Mouse (Mus musculus): ENCODE measurements around the gene Fbxo40. TPM values are rescaled to one million over a fixed set of nuclear protein-coding genes. Genes with fewer than 3 reads are reported as not detected.

Gene Fbxo40
- polyA plus RNA-seq, 1 experiment, result 0.09 TPM

- TF ChIP-seq FLI1 (IDR thresholded peaks at IDR 0.05; ENCODE audit: low read length), result no peak
- no peak for TF ChIP-seq GATA1 (IDR thresholded peaks at IDR 0.05; ENCODE audit: borderline replicate concordance, low read length)
- Histone ChIP-seq H3K9me3 (no peaks in the 10 kb centered on the region), H3K36me3 (replicated peaks; ENCODE audit: low read length) (no peaks in the 10 kb centered on the region), H3K4me1 (peaks cover 27% of the 10 kb centered on the region), H3K4me3 (replicated peaks) (peak overlapping the region; percentile 74), H3K27me3 (replicated peaks) (no peaks in the 10 kb centered on the region)
These were observed 9.2 kb upstream of the Fbxo40 start for GRCm38 (mm10) chr16:36999366-36999972.

- TF ChIP-seq GATA1 (IDR thresholded peaks at IDR 0.05; ENCODE audit: borderline replicate concordance, low read length), result no peak
- TF ChIP-seq FLI1 (IDR thresholded peaks at IDR 0.05; ENCODE audit: low read length), result no peak
- H3K9me3 ChIP-seq, result peaks cover 6% of the 10 kb centered on the region
- peak overlapping the region; percentile 64 for H3K4me3 ChIP-seq (replicated peaks)
- peaks cover under 1% of the 10 kb centered on the region for H3K36me3 ChIP-seq (replicated peaks; ENCODE audit: low read length)
- no peaks in the 10 kb centered on the region for H3K27me3 ChIP-seq (replicated peaks)
- H3K4me1 ChIP-seq, result peaks cover 27% of the 10 kb centered on the region
These were observed 7.4 kb upstream of the Fbxo40 start for GRCm38 (mm10) chr16:36997650-36998049.

- Histone ChIP-seq H3K36me3 (replicated peaks; ENCODE audit: low read length) (peaks cover 2% of the 10 kb centered on the region), H3K27me3 (replicated peaks) (no peaks in the 10 kb centered on the region), H3K9me3 (peaks cover 9% of the 10 kb centered on the region), H3K4me3 (replicated peaks) (peak overlapping the region; percentile 40), H3K4me1 (peaks cover 42% of the 10 kb centered on the region)
- TF ChIP-seq FLI1 (IDR thresholded peaks at IDR 0.05; ENCODE audit: low read length) (no peak), GATA1 (IDR thresholded peaks at IDR 0.05; ENCODE audit: borderline replicate concordance, low read length) (no peak)
These were observed 774 bp downstream of the Fbxo40 start for GRCm38 (mm10) chr16:36989493-36989892.

- H3K4me1 ChIP-seq, result peaks cover 46% of the 10 kb centered on the region
These were observed 2.2 kb downstream of the Fbxo40 start for GRCm38 (mm10) chr16:36988066-36988465.

GRCm38 (mm10) chr16:36987399-36987798 lies 2.9 kb downstream of the Fbxo40 start:
- Histone ChIP-seq H3K4me1 (peaks cover 46% of the 10 kb centered on the region), H3K36me3 (replicated peaks; ENCODE audit: low read length) (no peaks in the 10 kb centered on the region), H3K9me3 (peaks cover under 1% of the 10 kb centered on the region), H3K27me3 (replicated peaks) (no peaks in the 10 kb centered on the region), H3K4me3 (replicated peaks) (no peak overlapping the region)
- TF ChIP-seq FLI1 (IDR thresholded peaks at IDR 0.05; ENCODE audit: low read length) (no peak), GATA1 (IDR thresholded peaks at IDR 0.05; ENCODE audit: borderline replicate concordance, low read length) (no peak)

More at GRCm38 (mm10) chr16:36988066-36988465, 2.2 kb downstream of the Fbxo40 start:
- Histone ChIP-seq H3K4me3 (replicated peaks) (no peak overlapping the region), H3K9me3 (peaks cover 7% of the 10 kb centered on the region), H3K27me3 (replicated peaks) (no peaks in the 10 kb centered on the region), H3K36me3 (replicated peaks; ENCODE audit: low read length) (peaks cover 2% of the 10 kb centered on the region)
- TF ChIP-seq FLI1 (IDR thresholded peaks at IDR 0.05; ENCODE audit: low read length) (no peak), GATA1 (IDR thresholded peaks at IDR 0.05; ENCODE audit: borderline replicate concordance, low read length) (no peak)

GRCm38 (mm10) chr16:36985636-36986042 lies 4.6 kb downstream of the Fbxo40 start:
- peaks cover 2% of the 10 kb centered on the region for H3K36me3 ChIP-seq (replicated peaks; ENCODE audit: low read length)
- H3K27me3 ChIP-seq (replicated peaks), result no peaks in the 10 kb centered on the region
- H3K4me3 ChIP-seq (replicated peaks), result peak overlapping the region; percentile 87
- H3K4me1 ChIP-seq, result peaks cover 41% of the 10 kb centered on the region
- TF ChIP-seq GATA1 (IDR thresholded peaks at IDR 0.05; ENCODE audit: borderline replicate concordance, low read length), result no peak
- no peak for TF ChIP-seq FLI1 (IDR thresholded peaks at IDR 0.05; ENCODE audit: low read length)
- H3K9me3 ChIP-seq, result peaks cover 10% of the 10 kb centered on the region

- no peak for TF ChIP-seq GATA1 (IDR thresholded peaks at IDR 0.05; ENCODE audit: borderline replicate concordance, low read length)
- TF ChIP-seq FLI1 (IDR thresholded peaks at IDR 0.05; ENCODE audit: low read length), result no peak
- Histone ChIP-seq H3K4me1 (peaks cover 23% of the 10 kb centered on the region), H3K27me3 (replicated peaks) (peaks cover 2% of the 10 kb centered on the region), H3K4me3 (replicated peaks) (no peak overlapping the region), H3K36me3 (replicated peaks; ENCODE audit: low read length) (peaks cover 2% of the 10 kb centered on the region), H3K9me3 (peaks cover 12% of the 10 kb centered on the region)
These were observed 6.5 kb downstream of the Fbxo40 start for GRCm38 (mm10) chr16:36983796-36984195.

- H3K4me1 ChIP-seq, result 0 out of 2 replicates have a peak, but pooled peaks cover 4% of the 10 kb centered on the region
- peaks cover 12% of the 10 kb centered on the region for H3K9me3 ChIP-seq
- peaks cover 2% of the 10 kb centered on the region for H3K27me3 ChIP-seq (replicated peaks)
- no peak for TF ChIP-seq GATA1 (IDR thresholded peaks at IDR 0.05; ENCODE audit: borderline replicate concordance, low read length)
- no peak for TF ChIP-seq FLI1 (IDR thresholded peaks at IDR 0.05; ENCODE audit: low read length)
- H3K4me3 ChIP-seq (replicated peaks), result no peak overlapping the region
- H3K36me3 ChIP-seq (replicated peaks; ENCODE audit: low read length), result peaks cover 2% of the 10 kb centered on the region
These were observed 11.1 kb downstream of the Fbxo40 start for GRCm38 (mm10) chr16:36979127-36979526.

- Histone ChIP-seq H3K36me3 (replicated peaks; ENCODE audit: low read length) (peaks cover 71% of the 10 kb centered on the region), H3K9me3 (no peaks in the 10 kb centered on the region), H3K4me3 (replicated peaks) (no peak overlapping the region), H3K4me1 (no peaks in the 10 kb centered on the region), H3K27me3 (replicated peaks) (no peaks in the 10 kb centered on the region)
- TF ChIP-seq FLI1 (IDR thresholded peaks at IDR 0.05; ENCODE audit: low read length) (no peak), GATA1 (IDR thresholded peaks at IDR 0.05; ENCODE audit: borderline replicate concordance, low read length) (no peak)
These were observed 26.9 kb downstream of the Fbxo40 start for GRCm38 (mm10) chr16:36963415-36963814.

- no peaks in the 10 kb centered on the region for H3K27me3 ChIP-seq (replicated peaks)
- peaks cover 2% of the 10 kb centered on the region; the same call in 1 of the 2 replicates for H3K4me1 ChIP-seq
- peaks cover 66% of the 10 kb centered on the region for H3K36me3 ChIP-seq (replicated peaks; ENCODE audit: low read length)
- no peak for TF ChIP-seq FLI1 (IDR thresholded peaks at IDR 0.05; ENCODE audit: low read length)
- no peak for TF ChIP-seq GATA1 (IDR thresholded peaks at IDR 0.05; ENCODE audit: borderline replicate concordance, low read length)
- 0 out of 2 replicates have a peak, but pooled peaks cover 3% of the 10 kb centered on the region for H3K9me3 ChIP-seq
- no peak overlapping the region for H3K4me3 ChIP-seq (replicated peaks)
These were observed 35.2 kb downstream of the Fbxo40 start for GRCm38 (mm10) chr16:36955106-36955505.

All from megakaryocyte, embryonic 14.5 days (primary cell).